In the genomic region with DNA sequence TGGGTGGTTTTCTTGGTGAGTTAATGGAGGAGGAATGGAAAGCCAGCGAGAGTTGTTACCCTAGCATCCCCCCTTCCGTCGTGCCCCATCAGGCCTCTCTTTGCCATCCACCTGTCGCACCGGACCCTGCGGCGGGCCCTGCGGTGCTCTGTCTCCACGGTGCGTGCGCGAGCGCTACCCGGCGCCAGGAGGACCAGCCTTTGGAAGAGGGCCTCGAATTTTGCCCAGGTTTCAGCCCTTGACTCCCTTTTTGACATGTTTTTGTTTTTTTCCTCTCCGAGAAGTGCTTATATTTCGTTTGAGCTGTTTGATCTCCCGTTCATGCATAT, we compare ENCODE assay signal across 8 mouse cellular contexts. TPM values are rescaled to one million over a fixed set of nuclear protein-coding genes. Genes with fewer than 3 reads are reported as not detected.
DNase-seq lines count a peak whose midpoint lies in the region; ATAC-seq lines count a peak whose summit lies in the region.

No protein-coding gene starts in this region.

- H3K36me3 ChIP-seq in neural tube, embryonic 11.5 days (ENCODE audit: control insufficient read depth, insufficient read depth, low read length): no peaks in the 10 kb centered on the region
- 0 out of 2 replicates have a peak, but pooled peaks cover 3% of the 10 kb centered on the region for H3K36me3 ChIP-seq in forebrain, embryonic 10.5 days (replicated peaks)
- H3K36me3 ChIP-seq in liver, embryonic 11.5 days (ENCODE audit: control insufficient read depth, insufficient read depth, low read length): no peaks in the 10 kb centered on the region
- H3K36me3 ChIP-seq in stomach, embryonic 14.5 days (ENCODE audit: control insufficient read depth, insufficient read depth, low read length): no peaks in the 10 kb centered on the region

- no peak for DNase-seq in neural tube, embryonic 11.5 days (ENCODE audit: low spot score)
- no peak for DNase-seq in neural tube, embryonic 10.5 days (ENCODE audit: extremely low spot score, low spot score)
- DNase-seq in forebrain, embryonic 10.5 days (ENCODE audit: extremely low spot score, low spot score): no peak
- DNase-seq in liver, embryonic 11.5 days (ENCODE audit: low spot score): no peak
- DNase-seq in cerebellum, adult 18-20 months: no peak
- DNase-seq in right cerebral cortex, postnatal 14 days: no peak
- DNase-seq in adrenal gland, postnatal 4 days (ENCODE audit: low spot score in 2 of 2): no peak

- peak overlapping the region; percentile 49 for H3K4me3 ChIP-seq in neural tube, embryonic 11.5 days (ENCODE audit: low read depth, low read length)
- peak overlapping the region; percentile 58 for H3K4me3 ChIP-seq in forebrain, embryonic 10.5 days
- H3K4me3 ChIP-seq in liver, embryonic 11.5 days (ENCODE audit: low read depth, low read length): peak overlapping the region; percentile 72
- peak overlapping the region; percentile 59 for H3K4me3 ChIP-seq in stomach, embryonic 14.5 days (ENCODE audit: low read depth, low read length)

- H3K4me1 ChIP-seq in neural tube, embryonic 11.5 days (ENCODE audit: control insufficient read depth, insufficient read depth, low read length): peaks cover 3% of the 10 kb centered on the region; the same call in 1 of the 2 replicates
- H3K4me1 ChIP-seq in forebrain, embryonic 10.5 days: peaks cover 23% of the 10 kb centered on the region
- H3K4me1 ChIP-seq in liver, embryonic 11.5 days (replicated peaks; ENCODE audit: control insufficient read depth, insufficient read depth, low read length): no peaks in the 10 kb centered on the region
- no peaks in the 10 kb centered on the region for H3K4me1 ChIP-seq in stomach, embryonic 14.5 days (ENCODE audit: control insufficient read depth, insufficient read depth, low read length)

- H3K9ac ChIP-seq in neural tube, embryonic 11.5 days (ENCODE audit: low read length): peak overlapping the region; percentile 56
- H3K9ac ChIP-seq in liver, embryonic 11.5 days (ENCODE audit: low read depth, low read length): peak overlapping the region; percentile 71
- H3K9ac ChIP-seq in stomach, embryonic 14.5 days (replicated peaks; ENCODE audit: low read depth, low read length): peak overlapping the region; percentile 34; the same call in 1 of the 2 replicates

- H3K27ac ChIP-seq in neural tube, embryonic 11.5 days (ENCODE audit: low read depth, low read length): no peak overlapping the region
- peak overlapping the region; percentile 88 for H3K27ac ChIP-seq in forebrain, embryonic 10.5 days
- H3K27ac ChIP-seq in liver, embryonic 11.5 days (ENCODE audit: low read depth, low read length): no peak overlapping the region
- H3K27ac ChIP-seq in stomach, embryonic 14.5 days (ENCODE audit: low read length): peak overlapping the region; percentile 40

- ATAC-seq in neural tube, embryonic 11.5 days (ENCODE audit: insufficient read depth, low FRiP score, low TSS enrichment): peak; percentile 87
- ATAC-seq in liver, embryonic 11.5 days (replicated peaks; ENCODE audit: low FRiP score): peak; percentile 90
- ATAC-seq in stomach, embryonic 14.5 days (ENCODE audit: insufficient number of reproducible peaks, insufficient read depth, low FRiP score, low read depth): peak; percentile 86

- H3K9me3 ChIP-seq in neural tube, embryonic 11.5 days (ENCODE audit: control insufficient read depth, low read length): no peaks in the 10 kb centered on the region
- no peaks in the 10 kb centered on the region for H3K9me3 ChIP-seq in forebrain, embryonic 10.5 days
- no peaks in the 10 kb centered on the region for H3K9me3 ChIP-seq in liver, embryonic 11.5 days (ENCODE audit: control insufficient read depth, low read length)
- H3K9me3 ChIP-seq in stomach, embryonic 14.5 days (ENCODE audit: control insufficient read depth, low read depth, low read length): no peaks in the 10 kb centered on the region

- no peaks in the 10 kb centered on the region for H3K27me3 ChIP-seq in neural tube, embryonic 11.5 days (ENCODE audit: control insufficient read depth, insufficient read depth, low read length)
- no peaks in the 10 kb centered on the region for H3K27me3 ChIP-seq in forebrain, embryonic 10.5 days (ENCODE audit: poor library complexity, severe bottlenecking)
- H3K27me3 ChIP-seq in liver, embryonic 11.5 days (replicated peaks; ENCODE audit: control insufficient read depth, insufficient read depth, low read length): no peaks in the 10 kb centered on the region
- H3K27me3 ChIP-seq in stomach, embryonic 14.5 days (ENCODE audit: control insufficient read depth, insufficient read depth, low read length): no peaks in the 10 kb centered on the region

- peak overlapping the region; percentile 66 for H3K4me2 ChIP-seq in neural tube, embryonic 11.5 days (ENCODE audit: low read depth)
- H3K4me2 ChIP-seq in liver, embryonic 11.5 days: peak overlapping the region; percentile 77
- H3K4me2 ChIP-seq in stomach, embryonic 14.5 days (replicated peaks; ENCODE audit: low read depth, low read length): peak overlapping the region; percentile 75

- WGBS in neural tube, embryonic 11.5 days: under 1% methylated on average over 19 of the region's 19 CpGs
- WGBS in forebrain, embryonic 10.5 days: 2% methylated on average over 19 of the region's 19 CpGs
- WGBS in liver, embryonic 11.5 days: 1% methylated on average over 19 of the region's 19 CpGs
- WGBS in stomach, embryonic 14.5 days: under 1% methylated on average over 19 of the region's 19 CpGs

RNA-seq across cellular contexts. Expression of a gene that starts 0.3 kb away (rescaled TPM):
- 15.2 and 18.1 TPM in 2 replicates for polyA plus RNA-seq in neural tube, embryonic 11.5 days (2014; fragmentation: Nextera tagmentation; extraction: Ambion mirVana)
- polyA plus RNA-seq in forebrain, embryonic 10.5 days (2016; fragmentation: Nextera tagmentation; extraction: Ambion mirVana): 13.5 and 16.4 TPM in 2 replicates
- polyA plus RNA-seq in liver, embryonic 11.5 days (2014; fragmentation: Nextera tagmentation; extraction: Ambion mirVana): 4.0 and 6.0 TPM in 2 replicates
- polyA plus RNA-seq in stomach, embryonic 14.5 days (2014; fragmentation: Nextera tagmentation; extraction: Ambion mirVana): 10.1 and 10.9 TPM in 2 replicates
- 1 to 10 TPM; 6.5 to 7.3 TPM for total RNA-seq in adrenal gland, postnatal 4 days (2021)

RNA-seq across cellular contexts. Expression of a gene that starts 0.6 kb away (rescaled TPM):
- polyA plus RNA-seq in neural tube, embryonic 11.5 days (2014; fragmentation: Nextera tagmentation; extraction: Ambion mirVana): 0.57 and 0.88 TPM in 2 replicates
- polyA plus RNA-seq in forebrain, embryonic 10.5 days (2016; fragmentation: Nextera tagmentation; extraction: Ambion mirVana): 0.27 and 0.72 TPM in 2 replicates
- polyA plus RNA-seq in liver, embryonic 11.5 days (2014; fragmentation: Nextera tagmentation; extraction: Ambion mirVana): 0.16 and 0.27 TPM in 2 replicates
- polyA plus RNA-seq in stomach, embryonic 14.5 days (2014; fragmentation: Nextera tagmentation; extraction: Ambion mirVana): 0.42 and 0.43 TPM in 2 replicates
- total RNA-seq in adrenal gland, postnatal 4 days (2021): 1 to 10 TPM; 1.2 to 2.3 TPM

Comparison
In these comparisons a context has a peak if more than half of its experiments do, and no peak if none do; other contexts are left out.
1. H3K27ac ChIP-seq: peak in forebrain, embryonic 10.5 days (single experiment) and stomach, embryonic 14.5 days (single experiment); none in neural tube, embryonic 11.5 days (single experiment) and liver, embryonic 11.5 days (single experiment).
2. Peak in every context shown above with its lines, with median percentiles within 50 percentile points of each other: ATAC-seq, H3K4me2 ChIP-seq, H3K4me3 ChIP-seq and H3K9ac ChIP-seq.